21 mouse cellular contexts compared by ENCODE assay signal in genomic region chr5:17671356-17671755, GRCm38 (mm10).
"Had no signal": no experiment of that assay in that cellular context is flagged by ENCODE, and none has a peak within 500 bp of the region (broad histone marks: within the 10 kb centered on the region; RNA-seq: fewer than 3 reads in every experiment).

No protein-coding gene starts in this region.

- H3K27ac ChIP-seq: gastrocnemius, adult 2 months; heart, adult 2 months; heart, embryonic 13.5 days; heart, embryonic 15.5 days; hindbrain, embryonic 13.5 days; hindbrain, embryonic 15.5 days; hindbrain, postnatal 0 days; layer of hippocampus, adult 2 months; left cerebral cortex, adult 2 months; limb, embryonic 10.5 days; limb, embryonic 12.5 days had no signal

- H3K4me3 ChIP-seq: gastrocnemius, adult 2 months; heart, adult 2 months; heart, embryonic 13.5 days; heart, embryonic 15.5 days; hindbrain, embryonic 13.5 days; hindbrain, embryonic 15.5 days; layer of hippocampus, adult 2 months; left cerebral cortex, adult 2 months; limb, embryonic 10.5 days; limb, embryonic 12.5 days had no signal

- H3K36me3 ChIP-seq: heart, embryonic 15.5 days; hindbrain, embryonic 13.5 days; hindbrain, embryonic 15.5 days; limb, embryonic 10.5 days had no signal

- H3K9ac ChIP-seq: heart, embryonic 13.5 days; heart, embryonic 15.5 days; hindbrain, embryonic 13.5 days; hindbrain, embryonic 15.5 days; limb, embryonic 12.5 days had no signal

- H3K27me3 ChIP-seq: heart, embryonic 13.5 days; heart, embryonic 15.5 days; hindbrain, embryonic 13.5 days; hindbrain, embryonic 15.5 days; limb, embryonic 12.5 days had no signal

- H3K4me1 ChIP-seq: heart, embryonic 13.5 days; heart, embryonic 15.5 days; hindbrain, embryonic 13.5 days; hindbrain, embryonic 15.5 days; limb, embryonic 10.5 days; limb, embryonic 12.5 days had no signal

- DNase-seq: gastrocnemius, adult 2 months; gastrocnemius, postnatal 10 days; gastrocnemius, postnatal 25 days; heart, adult 11 months; heart, adult 2 months; heart, postnatal 14 days; heart, postnatal 36 days; kidney, adult 18-20 months; kidney, adult 8-10 months; kidney, postnatal 10 days; kidney, postnatal 25 days; kidney, postnatal 4 days had no signal
